Mouse (Mus musculus) small intestine, adult 2 months (tissue): ENCODE measurements around the gene Tmem206.

Experiments
- CTCF ChIP-seq: fragments of 200-500 bp; IDR thresholded peaks from 2 replicates; pipeline ENCODE4 v1.5.1; 2012; ENCODE audit warnings: low read depth, mild to moderate bottlenecking, control low read depth, inconsistent platforms, low read length, moderate library complexity, mixed read lengths; ENCODE audit not compliant: insufficient replicate concordance, insufficient read length; ENCODE audit errors: extremely low read depth
- POLR2A ChIP-seq: fragments of 200-500 bp; IDR thresholded peaks from 2 replicates; pipeline ENCODE4 v1.6.1; 2012; ENCODE audit warnings: low read depth, mild to moderate bottlenecking, control low read depth, inconsistent platforms, low read length, moderate library complexity

GRCm38 (mm10) chr1:191316818-191317217, 8.9 kb upstream of the Tmem206 start:
- TF ChIP-seq POLR2A, result no peak
- no peak for TF ChIP-seq CTCF
